In the genomic region with DNA sequence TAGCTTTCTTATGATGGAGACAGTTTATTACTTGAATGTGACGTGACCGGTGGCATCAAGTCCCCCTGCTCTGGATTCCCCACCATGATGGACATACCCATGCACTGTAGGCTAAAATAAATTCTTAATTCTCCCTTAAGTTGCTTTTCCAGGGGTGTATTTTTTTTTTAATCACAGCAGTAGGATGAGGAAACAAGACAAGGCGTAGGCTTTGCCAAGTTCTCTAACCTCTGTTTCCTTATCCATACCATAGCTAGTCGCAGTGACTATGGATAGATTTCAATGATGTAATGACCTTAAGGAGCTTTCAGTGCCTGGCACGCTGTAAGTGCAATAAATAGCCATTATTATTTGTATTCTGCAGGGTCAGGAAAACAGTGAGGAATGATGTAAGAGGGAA, we compare ENCODE assay signal across 16 mouse cellular contexts. TPM values are rescaled to one million over a fixed set of nuclear protein-coding genes. Genes with fewer than 3 reads are reported as not detected.
DNase-seq lines count a peak whose midpoint lies in the region; ATAC-seq and TF ChIP-seq lines count a peak whose summit lies in the region.
"Had no signal": no experiment of that assay in that cellular context is flagged by ENCODE, and none has a peak within 500 bp of the region (broad histone marks: within the 10 kb centered on the region; RNA-seq: fewer than 3 reads in every experiment).

No protein-coding gene starts in this region.

- no peak for ATAC-seq in heart, embryonic 11.5 days (replicated peaks; ENCODE audit: insufficient number of reproducible peaks, low FRiP score, low TSS enrichment)
- ATAC-seq in lung, embryonic 15.5 days (ENCODE audit: borderline replicate concordance, extremely low read depth, low FRiP score, low TSS enrichment) = no peak
- ATAC-seq in liver, embryonic 13.5 days (ENCODE audit: low read depth) = no peak
- ATAC-seq: forebrain, embryonic 15.5 days; inflammation-experienced regulatory T-cells, adult 6 months had no signal

- peak overlapping the region; percentile 35; the same call in 1 of the 2 replicates for H3K27ac ChIP-seq in heart, embryonic 11.5 days (ENCODE audit: low read depth, low read length)
- H3K27ac ChIP-seq in lung, embryonic 15.5 days = peak overlapping the region; percentile 25
- H3K27ac ChIP-seq in liver, embryonic 13.5 days = peak overlapping the region; percentile 96
- peak overlapping the region; percentile 57; the same call in 1 of the 2 replicates for H3K27ac ChIP-seq in small intestine, adult 2 months (ENCODE audit: insufficient read depth, low read depth, low read length)
- H3K27ac ChIP-seq: forebrain, embryonic 15.5 days; layer of hippocampus, adult 2 months; neural tube, embryonic 12.5 days had no signal

- H3K4me1 ChIP-seq in heart, embryonic 11.5 days (ENCODE audit: control insufficient read depth, insufficient read depth, low read length) = peaks cover 28% of the 10 kb centered on the region
- H3K4me1 ChIP-seq in lung, embryonic 15.5 days = peaks cover 44% of the 10 kb centered on the region
- H3K4me1 ChIP-seq in liver, embryonic 13.5 days (replicated peaks) = peaks cover 56% of the 10 kb centered on the region
- H3K4me1 ChIP-seq in small intestine, adult 2 months (ENCODE audit: control insufficient read depth, insufficient read depth, insufficient read length, low read length) = peaks cover 3% of the 10 kb centered on the region; the same call in 1 of the 2 replicates

- DNase-seq in heart, postnatal 25 days (ENCODE audit: low spot score) = no peak
- no peak for DNase-seq in lung, adult 18-20 months
- DNase-seq in liver, embryonic 13.5 days = no peak
- no peak for DNase-seq in adrenal gland, postnatal 25 days
- no peak for DNase-seq in thymus, postnatal 25 days
- DNase-seq: cerebellum, postnatal 10 days; lung, postnatal 36 days; midbrain, embryonic 14.5 days; right cerebral cortex, postnatal 4 days had no signal

- no peak for TF ChIP-seq POLR2A in small intestine, adult 2 months (IDR thresholded peaks at IDR 0.05; ENCODE audit: low read depth, low read length)

- no peak overlapping the region for H3K4me3 ChIP-seq in heart, embryonic 11.5 days (ENCODE audit: low read depth, low read length)
- no peak overlapping the region for H3K4me3 ChIP-seq in lung, embryonic 15.5 days
- H3K4me3 ChIP-seq in liver, embryonic 13.5 days (replicated peaks) = no peak overlapping the region
- H3K4me3 ChIP-seq in small intestine, adult 2 months (ENCODE audit: low read depth, low read length) = no peak overlapping the region
- H3K4me3 ChIP-seq: forebrain, embryonic 15.5 days; layer of hippocampus, adult 2 months; neural tube, embryonic 12.5 days had no signal

- no peak overlapping the region for H3K9ac ChIP-seq in heart, embryonic 11.5 days (ENCODE audit: low read depth, low read length)
- H3K9ac ChIP-seq in lung, embryonic 15.5 days = no peak overlapping the region
- peak overlapping the region; percentile 48; the same call in 1 of the 2 replicates for H3K9ac ChIP-seq in liver, embryonic 13.5 days
- H3K9ac ChIP-seq: forebrain, embryonic 15.5 days; neural tube, embryonic 12.5 days had no signal

- H3K36me3 ChIP-seq in heart, embryonic 11.5 days (ENCODE audit: control insufficient read depth, insufficient read depth, low read length) = peaks cover 23% of the 10 kb centered on the region
- peaks cover 22% of the 10 kb centered on the region for H3K36me3 ChIP-seq in lung, embryonic 15.5 days
- H3K36me3 ChIP-seq in liver, embryonic 13.5 days = no peaks in the 10 kb centered on the region; the same call in 1 of the 2 replicates
- H3K36me3 ChIP-seq in small intestine, adult 2 months (ENCODE audit: control insufficient read depth, insufficient read depth, low read length) = peaks cover 2% of the 10 kb centered on the region

- 86% methylated on average over 5 of the region's 5 CpGs for WGBS in heart, embryonic 11.5 days (ENCODE audit: insufficient replicate concordance)
- 78% methylated on average over 5 of the region's 5 CpGs for WGBS in lung, embryonic 15.5 days
- 65% methylated on average over 5 of the region's 5 CpGs for WGBS in liver, embryonic 13.5 days (ENCODE audit: insufficient replicate concordance)
- 81% methylated on average over 5 of the region's 5 CpGs for WGBS in small intestine, adult 2 months

- H3K9me3 ChIP-seq in heart, embryonic 11.5 days (replicated peaks; ENCODE audit: control insufficient read depth, low read length) = no peaks in the 10 kb centered on the region; the same call in 1 of the 2 replicates
- H3K9me3 ChIP-seq in lung, embryonic 15.5 days = no peaks in the 10 kb centered on the region
- no peaks in the 10 kb centered on the region for H3K9me3 ChIP-seq in liver, embryonic 13.5 days (replicated peaks)
- H3K9me3 ChIP-seq: forebrain, embryonic 15.5 days; neural tube, embryonic 12.5 days had no signal

- intact Hi-C loops in heart, postnatal 25 days (cut with DNase I) = no loop called here

- TF ChIP-seq CTCF in small intestine, adult 2 months (IDR thresholded peaks at IDR 0.05; ENCODE audit: extremely low read depth, insufficient read length, insufficient replicate concordance, low read depth, low read length) = no peak

- H3K27me3 ChIP-seq in heart, embryonic 11.5 days (ENCODE audit: control insufficient read depth, insufficient read depth, low read length) = no peaks in the 10 kb centered on the region
- H3K27me3 ChIP-seq in lung, embryonic 15.5 days = no peaks in the 10 kb centered on the region
- H3K27me3 ChIP-seq in liver, embryonic 13.5 days = no peaks in the 10 kb centered on the region
- H3K27me3 ChIP-seq in small intestine, adult 2 months (ENCODE audit: control insufficient read depth, insufficient read depth, low read length) = no peaks in the 10 kb centered on the region
- H3K27me3 ChIP-seq: forebrain, embryonic 15.5 days; neural tube, embryonic 12.5 days had no signal

- no peak overlapping the region for H3K4me2 ChIP-seq in heart, embryonic 11.5 days
- H3K4me2 ChIP-seq in lung, embryonic 15.5 days = no peak overlapping the region
- H3K4me2 ChIP-seq in liver, embryonic 13.5 days = peak overlapping the region; percentile 61
- H3K4me2 ChIP-seq: forebrain, embryonic 15.5 days; neural tube, embryonic 12.5 days had no signal

RNA-seq across cellular contexts. Expression of gene Adam19, which starts 21.5 kb away (rescaled TPM):
- 24.4 and 31.7 TPM in 2 replicates for polyA plus RNA-seq in heart, embryonic 11.5 days (2014; fragmentation: Nextera tagmentation; extraction: Ambion mirVana)
- total RNA-seq in heart, postnatal 25 days (2021) = 10 to 100 TPM; 36.2 to 78.2 TPM
- 22.5 and 23.4 TPM in 2 replicates for polyA plus RNA-seq in lung, embryonic 15.5 days (2015; fragmentation: Nextera tagmentation; extraction: Ambion mirVana)
- polyA plus RNA-seq in liver, embryonic 13.5 days (2015; fragmentation: Nextera tagmentation; extraction: Ambion mirVana) = 1.1 and 1.6 TPM in 2 replicates
- 4.4 and 6.8 TPM in 2 replicates for polyA plus RNA-seq in small intestine, adult 2 months (2012; rRNA removed)
- total RNA-seq in adrenal gland, postnatal 25 days (2021) = 6.1 and 7.0 TPM in 2 replicates

RNA-seq across cellular contexts. Expression of gene Gm12166, which starts 25.2 kb away (rescaled TPM):
- 2.4 and 9.0 TPM in 2 replicates for polyA plus RNA-seq in heart, embryonic 11.5 days (2014; fragmentation: Nextera tagmentation; extraction: Ambion mirVana)
- 1 to 10 TPM; 1.6 to 1.9 TPM for total RNA-seq in heart, postnatal 25 days (2021)
- polyA plus RNA-seq in lung, embryonic 15.5 days (2015; fragmentation: Nextera tagmentation; extraction: Ambion mirVana) = 4.5 and 4.7 TPM in 2 replicates
- polyA plus RNA-seq in liver, embryonic 13.5 days (2015; fragmentation: Nextera tagmentation; extraction: Ambion mirVana) = 3.0 and 3.3 TPM in 2 replicates
- 12.6 and 25.3 TPM in 2 replicates for polyA plus RNA-seq in small intestine, adult 2 months (2012; rRNA removed)
- 1.3 and 4.8 TPM in 2 replicates for total RNA-seq in adrenal gland, postnatal 25 days (2021)

Comparison
In these comparisons a context has a peak if more than half of its experiments do, and no peak if none do; other contexts are left out.
1. H3K27ac ChIP-seq: peak in every context shown above with its lines; median percentile 96 in liver, embryonic 13.5 days; 57 in small intestine, adult 2 months; 35 in heart, embryonic 11.5 days; 25 in lung, embryonic 15.5 days.